Comparison of ENCODE assay signal across 9 mouse cellular contexts in genomic region chr11:63413106-63413505, GRCm38 (mm10).
DNase-seq lines count a peak whose midpoint lies in the region; ATAC-seq and TF ChIP-seq lines count a peak whose summit lies in the region.
"Had no signal": no experiment of that assay in that cellular context is flagged by ENCODE, and none has a peak within 500 bp of the region (broad histone marks: within the 10 kb centered on the region; RNA-seq: fewer than 3 reads in every experiment).

No protein-coding gene starts in this region.

- peak; percentile 68 for DNase-seq in heart, adult 11 months
- no peak for DNase-seq in heart, postnatal 36 days
- no peak for DNase-seq in forebrain, embryonic 11.5 days (ENCODE audit: low spot score)
- peak; percentile 34 for DNase-seq in kidney, postnatal 0 days (ENCODE audit: low spot score)
- DNase-seq in midbrain, embryonic 11.5 days (ENCODE audit: low spot score, missing footprints) = peak; percentile 90
- DNase-seq in thymus, postnatal 25 days = no peak
- DNase-seq in frontal cortex, postnatal 14 days (ENCODE audit: low spot score in 2 of 2) = no peak

- H3K9ac ChIP-seq in forebrain, embryonic 11.5 days (ENCODE audit: low read length) = no peak overlapping the region
- no peak overlapping the region for H3K9ac ChIP-seq in kidney, postnatal 0 days (ENCODE audit: low read depth, low read length)
- no peak overlapping the region for H3K9ac ChIP-seq in midbrain, embryonic 11.5 days (ENCODE audit: low read length)

- 0 out of 2 replicates have a peak overlapping the region, but pooled peaks have one; percentile 18 for H3K27ac ChIP-seq in forebrain, embryonic 11.5 days (ENCODE audit: low read depth, low read length)
- no peak overlapping the region for H3K27ac ChIP-seq in kidney, postnatal 0 days
- H3K27ac ChIP-seq in midbrain, embryonic 11.5 days (ENCODE audit: low read depth, low read length) = peak overlapping the region; percentile 79

- H3K36me3 ChIP-seq in forebrain, embryonic 11.5 days (ENCODE audit: control insufficient read depth, insufficient read depth, low read length) = no peaks in the 10 kb centered on the region
- no peaks in the 10 kb centered on the region for H3K36me3 ChIP-seq in kidney, postnatal 0 days (ENCODE audit: insufficient read depth, low read length)
- no peaks in the 10 kb centered on the region for H3K36me3 ChIP-seq in midbrain, embryonic 11.5 days (ENCODE audit: control insufficient read depth, insufficient read depth, low read length)

- intact Hi-C loops in heart, postnatal 36 days (cut with DNase I) = no loop called here

- H3K27me3 ChIP-seq in forebrain, embryonic 11.5 days (ENCODE audit: control insufficient read depth, insufficient read depth, low read length) = peaks cover 35% of the 10 kb centered on the region
- no peaks in the 10 kb centered on the region for H3K27me3 ChIP-seq in kidney, postnatal 0 days (ENCODE audit: insufficient read depth, low read length)
- H3K27me3 ChIP-seq in midbrain, embryonic 11.5 days (ENCODE audit: control insufficient read depth, insufficient read depth, low read length) = no peaks in the 10 kb centered on the region

- peak overlapping the region; percentile 50 for H3K4me2 ChIP-seq in forebrain, embryonic 11.5 days (ENCODE audit: low read depth, low read length, severe bottlenecking)
- peak overlapping the region; percentile 64 for H3K4me2 ChIP-seq in kidney, postnatal 0 days (ENCODE audit: low read length)
- H3K4me2 ChIP-seq in midbrain, embryonic 11.5 days = peak overlapping the region; percentile 35

- peaks cover 10% of the 10 kb centered on the region; the same call in 1 of the 2 replicates for H3K4me1 ChIP-seq in forebrain, embryonic 11.5 days (replicated peaks; ENCODE audit: control insufficient read depth, insufficient read depth, low read length)
- H3K4me1 ChIP-seq in kidney, postnatal 0 days (replicated peaks; ENCODE audit: insufficient read depth, low read length) = 0 out of 2 replicates have a peak, but pooled peaks cover 12% of the 10 kb centered on the region
- H3K4me1 ChIP-seq in midbrain, embryonic 11.5 days (ENCODE audit: control insufficient read depth, insufficient read depth, low read length) = peaks cover 24% of the 10 kb centered on the region

- WGBS in forebrain, embryonic 11.5 days = 10% methylated on average over 13 of the region's 13 CpGs
- WGBS in kidney, postnatal 0 days = 17% methylated on average over 13 of the region's 13 CpGs
- WGBS in midbrain, embryonic 11.5 days = 3% methylated on average over 13 of the region's 13 CpGs

- TF ChIP-seq CTCF in kidney, postnatal 0 days (IDR thresholded peaks at IDR 0.05; ENCODE audit: low read depth) = no peak

- ATAC-seq in forebrain, embryonic 11.5 days (replicated peaks; ENCODE audit: low FRiP score) = no peak
- no peak for ATAC-seq in kidney, postnatal 0 days (replicated peaks; ENCODE audit: low FRiP score, low read depth)
- ATAC-seq in midbrain, embryonic 11.5 days (ENCODE audit: low FRiP score) = no peak
- no peak for ATAC-seq in cerebellum, adult (ENCODE audit: insufficient number of reproducible peaks, low FRiP score, low TSS enrichment)

- peak overlapping the region; percentile 17 for H3K4me3 ChIP-seq in forebrain, embryonic 11.5 days (ENCODE audit: low read depth, low read length)
- H3K4me3 ChIP-seq in kidney, postnatal 0 days (replicated peaks; ENCODE audit: low read depth, low read length) = peak overlapping the region; percentile 32
- H3K4me3 ChIP-seq in midbrain, embryonic 11.5 days (ENCODE audit: low read depth, low read length) = no peak overlapping the region
- H3K4me3 ChIP-seq: myocyte had no signal

- no peaks in the 10 kb centered on the region for H3K9me3 ChIP-seq in forebrain, embryonic 11.5 days (ENCODE audit: control insufficient read depth, low read length)
- H3K9me3 ChIP-seq in kidney, postnatal 0 days (replicated peaks; ENCODE audit: low read length) = no peaks in the 10 kb centered on the region
- H3K9me3 ChIP-seq in midbrain, embryonic 11.5 days (ENCODE audit: control insufficient read depth, low read length) = no peaks in the 10 kb centered on the region

Comparison
In these comparisons a context has a peak if more than half of its experiments do, and no peak if none do; other contexts are left out.
1. DNase-seq: peak in heart, adult 11 months (single experiment), kidney, postnatal 0 days (single experiment) and midbrain, embryonic 11.5 days (single experiment); none in heart, postnatal 36 days (0 of 2), forebrain, embryonic 11.5 days (single experiment), thymus, postnatal 25 days (single experiment) and frontal cortex, postnatal 14 days (0 of 2).
2. Peak in every context shown above with its lines, with median percentiles within 50 percentile points of each other: H3K4me2 ChIP-seq.